Mouse (Mus musculus): ENCODE measurements around the gene Lenep.

Gene Lenep

DNA sequence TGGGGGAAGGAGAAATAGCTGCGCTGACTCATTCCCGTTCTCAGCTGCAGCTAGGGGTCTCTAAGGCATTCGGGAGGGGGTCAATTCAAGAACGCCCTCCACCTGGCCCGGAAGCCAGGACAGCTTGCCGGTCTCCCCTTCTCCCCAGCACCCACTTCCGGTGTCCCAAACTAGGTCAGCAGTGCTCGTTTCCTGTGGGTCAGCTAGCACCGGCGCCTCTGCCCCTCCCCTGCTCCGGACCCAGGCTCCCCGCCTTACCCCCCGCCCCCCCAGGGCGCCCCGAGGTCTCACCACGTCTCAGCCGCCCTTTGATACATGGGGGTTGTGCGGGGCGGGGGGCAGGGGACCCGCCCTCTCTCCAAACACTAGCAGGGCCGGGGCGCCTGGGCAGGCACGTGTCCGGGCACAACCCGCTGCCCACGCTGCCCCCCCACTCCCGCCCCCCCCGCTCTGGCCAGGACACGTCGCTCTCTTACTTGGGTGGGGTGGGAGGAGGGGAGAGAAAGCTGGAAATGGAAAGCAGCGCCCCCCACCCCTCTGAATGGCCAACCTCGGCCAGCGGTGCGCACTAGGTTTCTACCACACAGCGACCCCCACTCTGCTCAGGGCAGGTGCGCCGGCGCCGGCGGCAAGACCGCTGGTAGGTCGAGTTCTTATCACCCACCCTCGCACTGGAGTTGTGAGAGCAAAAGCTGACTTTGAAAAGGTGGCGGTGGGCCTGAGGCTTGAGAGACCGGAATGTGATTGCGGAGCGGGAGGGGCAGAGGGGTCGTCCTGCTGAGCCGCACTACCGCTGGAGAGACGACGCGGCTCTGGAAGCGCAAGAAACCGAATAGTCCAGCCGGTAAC is 10.7 kb downstream of the Lenep start:
- peak; percentile 7 for DNase-seq (ENCODE audit: low read depth, low spot score)

DNA sequence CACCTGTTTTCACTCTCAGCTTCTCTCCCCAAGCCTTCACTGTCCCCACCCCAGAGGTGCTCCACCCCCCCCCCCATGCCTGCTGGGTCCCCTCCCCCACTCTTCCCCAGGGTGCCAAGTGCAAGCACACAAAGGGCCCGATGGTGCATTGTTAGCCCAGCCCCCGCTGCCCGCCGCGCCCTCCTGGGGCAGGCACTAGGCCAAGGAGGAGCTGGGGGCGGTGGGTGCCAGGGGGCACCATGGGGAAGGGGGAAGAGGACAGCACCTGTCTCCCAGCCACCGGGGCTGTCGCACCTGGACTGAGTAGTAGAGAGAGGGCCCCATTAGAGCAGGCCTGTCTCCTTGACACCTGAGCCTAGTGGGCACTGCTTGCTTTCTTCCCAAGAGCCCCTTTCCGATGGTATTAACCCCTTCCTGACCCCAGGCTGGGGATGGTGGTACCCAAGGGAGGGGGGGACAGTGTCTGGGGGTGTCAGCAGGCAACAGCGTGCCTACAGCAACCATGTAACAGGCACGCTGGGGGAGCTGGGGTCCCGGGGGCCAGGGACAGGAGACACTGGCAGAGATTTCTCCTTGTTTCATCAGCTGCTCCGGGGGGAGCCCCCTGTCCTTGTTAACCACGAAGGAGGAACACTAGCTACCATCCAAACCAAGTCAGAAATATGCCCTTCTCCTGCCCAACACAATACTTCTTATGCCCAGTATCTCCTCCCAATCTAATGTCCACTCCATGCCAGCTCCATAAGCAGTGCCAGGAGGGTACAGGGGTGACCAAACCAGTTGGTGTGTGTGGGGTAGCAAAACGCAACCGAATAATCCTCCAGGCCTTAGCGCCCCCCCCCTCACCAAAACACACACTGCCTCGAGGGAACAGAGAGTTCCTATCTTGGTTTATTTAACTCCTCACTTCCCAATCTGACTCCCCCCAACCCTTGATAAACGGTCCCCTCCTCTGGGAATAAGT is 11.6 kb downstream of the Lenep start:
- DNase-seq (ENCODE audit: low read depth, low spot score) = no peak

GRCm38 (mm10) chr3:89390111-89390515 is 12.5 kb downstream of the Lenep start:
- DNase-seq (ENCODE audit: low read depth, low spot score) = no peak

DNA sequence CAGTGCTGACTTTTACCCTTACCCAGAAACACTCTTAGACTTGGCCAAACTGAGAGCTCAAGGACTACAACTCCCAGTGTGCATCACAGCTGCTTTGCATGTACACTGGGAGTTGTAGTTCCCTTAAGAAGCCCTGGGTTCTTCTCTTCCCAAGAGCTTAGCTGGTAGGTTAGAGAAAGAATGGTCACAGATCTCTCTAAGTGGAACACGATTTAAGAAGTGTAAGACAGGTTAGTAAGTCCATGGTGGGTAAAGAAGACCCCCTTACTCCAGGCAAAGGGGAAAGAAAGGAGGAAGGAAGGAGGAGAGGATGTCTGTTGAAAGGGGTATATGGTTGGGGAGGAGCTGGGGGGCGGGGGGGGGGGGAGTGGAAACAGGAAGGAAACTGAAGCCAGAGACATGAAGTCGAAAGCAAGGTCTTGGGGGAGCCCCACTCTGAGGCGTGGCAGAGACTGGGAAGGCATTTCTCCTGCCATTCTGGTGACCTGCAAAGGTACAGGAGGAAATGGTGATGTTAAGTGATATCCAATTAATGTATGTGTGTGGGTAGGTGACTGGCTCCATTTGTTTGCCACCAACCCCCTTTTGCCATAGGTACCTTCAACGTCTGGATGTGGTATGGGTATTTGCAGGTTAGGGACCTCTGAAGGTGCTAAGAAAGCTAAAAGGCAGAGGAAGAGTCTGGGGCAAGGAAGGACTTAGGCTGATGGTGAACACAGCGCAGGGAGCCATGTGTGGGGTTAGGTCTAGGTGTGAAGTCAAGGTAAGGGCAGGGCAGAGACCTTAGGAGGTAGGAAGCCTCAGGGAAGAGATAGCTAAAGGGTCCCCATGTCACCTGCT is 13.5 kb downstream of the Lenep start:
- peak; percentile 17 for DNase-seq (ENCODE audit: low read depth, low spot score)

GRCm38 (mm10) chr3:89388134-89388881 is 14.3 kb downstream of the Lenep start:
- DNase-seq (ENCODE audit: low read depth, low spot score) = no peak

DNA sequence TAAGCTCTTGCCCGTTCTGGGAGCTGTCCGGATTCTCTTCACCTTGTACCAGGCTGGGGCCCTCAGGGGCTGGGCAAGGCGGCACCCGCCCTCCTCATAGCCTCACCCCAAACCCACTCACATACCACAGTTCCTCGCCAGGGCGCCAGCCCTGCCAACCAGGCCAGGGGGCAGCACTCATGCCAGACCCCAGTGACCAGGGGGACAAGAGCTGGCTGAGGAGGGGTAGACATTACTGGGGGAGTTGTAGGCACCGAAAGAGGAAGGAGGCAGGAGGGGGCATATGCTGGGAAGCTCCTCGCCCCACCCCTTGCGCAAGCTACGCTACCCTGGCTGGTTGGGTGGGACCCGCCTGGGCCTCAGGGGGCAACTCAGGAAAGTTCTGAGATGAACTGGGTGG is 15.0 kb downstream of the Lenep start:
- DNase-seq (ENCODE audit: low read depth, low spot score) = no peak

- DNase-seq (ENCODE audit: low read depth, low spot score) = no peak
Measured at GRCm38 (mm10) chr3:89386438-89387420, 15.9 kb downstream of the Lenep start.

DNA sequence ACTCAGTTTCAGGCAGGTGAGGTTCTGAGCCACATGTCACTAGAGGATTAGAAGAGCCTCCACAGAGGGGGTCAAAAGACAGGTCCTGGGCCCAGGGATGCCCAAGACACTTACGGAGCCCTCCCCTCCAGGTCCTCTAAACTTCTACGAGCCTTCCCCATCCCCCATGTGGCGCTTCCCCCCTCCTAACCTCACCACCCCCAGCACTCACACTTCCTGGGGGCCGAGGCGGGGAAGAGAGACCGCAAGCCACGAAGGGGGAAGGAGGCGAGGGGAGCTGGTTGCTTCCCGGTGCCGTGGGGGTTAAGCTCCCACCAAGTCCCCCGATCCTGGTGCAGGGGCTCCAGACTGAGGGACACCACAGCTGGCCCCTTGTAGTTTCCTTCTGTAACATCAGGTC is 17.1 kb downstream of the Lenep start:
- no peak for DNase-seq (ENCODE audit: low read depth, low spot score)

DNA sequence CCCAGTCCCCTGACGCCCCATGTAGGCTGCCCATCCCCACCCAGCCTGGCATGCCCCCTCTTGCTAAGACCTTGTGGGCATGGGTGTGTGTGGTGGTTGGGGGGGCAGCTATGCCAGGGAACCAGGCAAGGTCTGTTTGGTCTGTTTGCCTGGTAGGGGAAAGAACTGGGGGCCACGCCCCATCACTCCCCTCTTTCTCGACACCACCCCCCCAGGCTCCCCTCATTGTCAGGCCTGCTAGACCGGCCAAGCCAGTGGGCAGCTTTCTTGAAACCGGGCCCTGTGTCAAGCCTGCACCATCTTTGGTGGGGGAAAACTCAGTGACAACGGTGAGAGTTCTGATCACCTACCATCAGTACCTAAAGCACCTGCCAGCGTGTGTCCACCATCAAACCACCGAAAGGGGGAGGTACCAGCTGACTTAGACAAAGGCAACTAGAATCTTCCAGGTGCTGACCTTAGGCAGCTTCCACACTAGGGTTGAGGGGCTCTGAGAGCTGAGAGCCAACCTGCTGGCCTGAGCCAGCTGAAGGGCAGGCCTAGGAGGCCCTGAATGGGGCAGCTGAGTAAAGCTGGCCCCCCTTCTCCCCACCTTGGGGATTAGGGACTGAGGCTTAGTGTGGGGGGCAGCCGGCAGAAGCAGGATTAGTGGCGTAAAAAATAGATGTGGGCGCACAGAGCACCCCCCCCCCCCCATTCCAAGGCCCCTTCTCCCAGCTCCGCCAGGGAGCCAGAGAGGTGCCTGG is 18.1 kb downstream of the Lenep start:
- DNase-seq (ENCODE audit: low read depth, low spot score) = no peak

GRCm38 (mm10) chr3:89383651-89384255 is 18.8 kb downstream of the Lenep start:
- DNase-seq (ENCODE audit: low read depth, low spot score) = no peak

DNA sequence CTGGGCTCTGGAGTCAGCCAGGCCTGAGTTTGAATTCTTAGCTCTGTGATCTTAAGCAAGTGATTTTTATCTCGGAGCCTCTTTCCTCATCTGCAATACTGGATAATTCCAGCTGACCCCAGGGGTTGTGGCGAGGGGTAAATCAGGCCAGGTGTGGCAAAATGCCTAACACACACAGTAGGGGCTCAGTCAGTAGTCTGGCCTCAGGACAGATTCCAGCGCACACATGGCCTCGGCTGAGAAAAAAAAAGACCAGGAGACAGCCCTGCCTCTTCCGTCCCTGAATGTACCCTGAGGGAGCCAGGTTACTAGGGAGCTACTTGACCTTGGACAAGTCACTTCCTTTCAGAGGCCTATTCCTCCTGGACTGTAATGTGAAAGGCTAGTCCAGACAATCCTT is 19.6 kb downstream of the Lenep start:
- no peak for DNase-seq (ENCODE audit: low read depth, low spot score)

GRCm38 (mm10) chr3:89382033-89382882 is 20.3 kb downstream of the Lenep start:
- no peak for DNase-seq (ENCODE audit: low read depth, low spot score)

DNA sequence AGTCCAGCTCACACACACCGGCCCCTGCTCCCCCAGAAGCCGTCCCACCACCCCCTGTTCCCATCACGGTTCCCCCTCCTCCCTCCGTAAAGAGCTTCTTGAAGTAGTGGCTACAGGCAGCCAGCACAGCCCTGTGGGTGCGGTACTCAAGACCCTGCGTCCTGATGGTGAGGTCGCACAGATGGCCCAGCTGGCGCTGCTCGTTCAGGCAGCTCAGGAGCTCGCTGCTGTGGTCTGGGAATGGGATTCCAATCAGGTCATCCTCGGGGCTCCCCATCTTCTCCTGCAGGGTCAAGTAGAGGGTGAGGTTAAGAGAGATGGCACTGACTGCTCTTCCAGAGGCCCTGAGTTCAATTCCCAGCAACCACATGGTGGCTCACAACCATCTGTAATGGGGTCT is 21.4 kb downstream of the Lenep start:
- no peak for DNase-seq (ENCODE audit: low read depth, low spot score)

DNA sequence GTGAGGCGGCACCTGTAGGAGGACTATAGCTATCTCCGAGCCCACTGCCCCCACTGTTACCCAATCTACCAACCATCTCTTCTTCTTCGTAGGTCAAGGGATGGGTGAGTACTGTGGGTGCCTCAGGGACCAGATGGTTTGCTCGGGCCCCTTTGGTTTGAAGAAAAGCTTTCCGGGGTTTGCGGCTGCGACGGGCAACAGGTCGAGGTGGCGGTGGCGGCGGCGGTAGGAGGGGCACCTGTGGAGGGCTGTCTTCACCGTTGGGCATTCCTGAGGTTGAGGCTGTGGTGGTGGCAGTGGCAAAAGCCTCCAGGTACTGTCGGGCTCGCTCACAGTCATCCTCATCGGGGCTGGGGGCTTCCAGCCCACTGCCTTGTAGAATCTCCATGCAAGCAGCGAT is 21.9 kb downstream of the Lenep start:
- no peak for DNase-seq (ENCODE audit: low read depth, low spot score)

DNA sequence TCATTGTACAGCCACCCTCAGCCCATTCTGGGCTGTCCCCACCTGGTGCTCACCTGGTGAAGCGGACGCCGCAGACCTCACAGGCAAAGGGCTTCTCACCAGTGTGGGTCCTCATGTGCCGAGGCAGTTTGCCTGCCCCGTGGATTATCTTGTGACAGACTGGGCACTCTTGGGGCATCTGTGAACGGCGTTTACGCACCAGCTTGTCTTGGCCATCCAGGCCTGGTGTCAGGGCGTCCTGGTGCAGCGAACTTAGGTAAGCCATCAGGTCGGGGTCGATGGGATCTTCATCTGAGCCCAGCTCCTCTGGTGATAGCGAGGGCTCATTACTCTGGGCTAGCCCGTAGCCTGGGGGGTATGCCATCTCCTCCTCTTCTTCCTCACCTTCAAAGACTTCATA is 22.3 kb downstream of the Lenep start:
- DNase-seq (ENCODE audit: low read depth, low spot score) = no peak

DNA sequence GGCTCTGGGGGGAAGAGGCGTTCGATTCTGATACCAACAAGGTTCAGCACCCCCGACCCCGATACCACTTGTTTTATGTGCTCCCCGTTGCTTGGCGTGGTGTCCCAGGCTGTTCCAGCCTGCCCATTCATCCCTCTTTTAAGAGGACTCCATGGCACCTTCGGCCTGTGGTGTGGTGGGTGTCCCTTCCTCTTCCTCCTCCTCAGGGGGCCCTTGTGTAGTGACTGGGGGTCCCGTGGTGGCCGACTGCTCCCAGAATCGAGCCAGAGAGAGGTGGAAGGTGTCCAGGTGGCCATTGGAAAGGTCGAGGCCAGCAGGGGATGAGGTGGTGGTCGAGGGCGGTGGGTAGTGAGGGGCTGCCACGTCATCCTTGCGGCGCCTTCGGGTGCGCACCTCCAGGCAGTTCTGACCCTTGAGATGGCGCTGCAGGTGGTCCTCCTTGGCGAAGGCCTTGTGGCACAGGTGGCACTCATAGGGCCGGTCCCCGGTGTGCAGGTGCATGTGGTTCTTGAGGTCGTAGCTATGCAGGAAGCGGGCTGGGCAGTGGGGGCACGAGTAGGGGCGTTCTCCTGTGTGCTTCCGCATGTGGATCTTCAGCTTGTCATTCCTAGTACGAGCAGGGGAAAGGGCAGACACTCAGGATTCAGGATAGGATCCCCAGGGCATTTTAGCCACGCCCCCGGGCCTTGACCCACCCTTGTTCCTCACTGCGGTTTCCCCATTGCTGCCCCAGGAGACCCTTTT is 23.0 kb downstream of the Lenep start:
- DNase-seq (ENCODE audit: low read depth, low spot score) = no peak
